Mouse (Mus musculus) liver, embryonic 16.5 days (tissue): ENCODE measurements around the gene Flii. TPM values are rescaled to one million over a fixed set of nuclear protein-coding genes. Genes with fewer than 3 reads are reported as not detected.

ENCODE experiments used
- ATAC-seq: fragments of 200-750 bp; cut with Nextera tagmentation; 2 replicates; pipeline ENCODE4 v1.8.0; 2017; ENCODE audit warnings: low read depth, mild to moderate bottlenecking, moderate number of reproducible peaks, moderate library complexity
- H3K27ac ChIP-seq: fragments of 300-500 bp; sonication (generic); 2 replicates; pipeline ENCODE4 v1.5.1; 2014; ENCODE audit warnings: mild to moderate bottlenecking, low read length
- H3K27me3 ChIP-seq: fragments of 300-500 bp; sonication (generic); 2 replicates; pipeline ENCODE4 v1.6.1; 2014; ENCODE audit warnings: low read depth, low read length, mixed read lengths; ENCODE audit not compliant: control insufficient read depth, insufficient read depth
- H3K36me3 ChIP-seq: fragments of 300-500 bp; sonication (generic); 2 replicates; pipeline ENCODE4 v1.6.1; 2014; ENCODE audit warnings: mild to moderate bottlenecking; ENCODE audit not compliant: control insufficient read depth, insufficient read depth
- H3K4me1 ChIP-seq: fragments of 300-500 bp; sonication (generic); 2 replicates; pipeline ENCODE4 v1.6.1; 2014; ENCODE audit warnings: low read depth, low read length, mixed read lengths; ENCODE audit not compliant: control insufficient read depth
- H3K4me2 ChIP-seq: fragments of 300-500 bp; sonication (generic); 2 replicates; pipeline ENCODE4 v1.6.1; 2014; ENCODE audit warnings: low read depth, low read length, mixed read lengths
- H3K4me3 ChIP-seq: fragments of 300-500 bp; sonication (generic); 2 replicates; pipeline ENCODE4 v1.5.1; 2014; ENCODE audit warnings: low read depth, mild to moderate bottlenecking, low read length
- H3K9ac ChIP-seq: fragments of 300-500 bp; sonication (generic); 2 replicates; pipeline ENCODE4 v1.6.1; 2014; ENCODE audit warnings: low read depth, low read length
- H3K9me3 ChIP-seq: fragments of 300-500 bp; sonication (generic); replicated peaks from 2 replicates; pipeline ENCODE4 v1.6.1; 2016; ENCODE audit warnings: low read length; ENCODE audit not compliant: control insufficient read depth
- WGBS: fragments of 180-500 bp; shearing (Covaris S2); extraction: QIAGEN DNeasy Blood & Tissue Kit; methylation state at CpG from one replicate; pipeline ENCODE4 v1.1.7; 2014; ENCODE audit not compliant: insufficient replicate concordance; 5-methylcytosine and 5-hydroxymethylcytosine counted together
- polyA plus RNA-seq: library from polyadenylated mRNA; unstranded; fragments of >200 nt; fragmentation: Nextera tagmentation; extraction: Ambion mirVana; gene quantifications from 2 replicates; pipeline ENCODE4 v1.2.1, GENCODE M21; 2015

Flii gene
- polyA plus RNA-seq, 1 experiment from 2014 or later = 29.7 TPM

DNA sequence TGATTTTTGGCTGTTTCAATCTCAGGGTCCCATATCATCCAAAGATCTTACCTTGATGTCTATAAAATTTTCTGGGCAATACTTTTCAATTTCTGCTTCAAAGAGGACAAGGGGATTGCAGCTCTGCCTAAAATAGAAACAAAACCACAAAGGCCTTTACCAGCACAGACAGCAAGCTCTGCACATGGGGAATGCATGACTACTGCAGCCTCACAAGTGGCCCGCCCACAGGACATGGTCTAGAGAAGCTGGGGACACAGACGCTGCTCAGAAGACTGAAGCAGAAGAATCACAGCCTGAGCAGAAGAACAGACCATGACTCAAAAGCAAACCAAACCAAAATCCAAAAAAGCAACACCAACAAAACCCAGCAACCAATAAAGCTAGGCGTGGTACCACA, 34.6 kb upstream of the Flii start:
- H3K27me3 ChIP-seq = no peaks in the 10 kb centered on the region
- no peak for ATAC-seq
- 65% methylated on average over 3 of the region's 3 CpGs for WGBS
- H3K4me1 ChIP-seq = no peaks in the 10 kb centered on the region
- H3K27ac ChIP-seq = no peak overlapping the region
- no peak overlapping the region for H3K9ac ChIP-seq
- H3K4me2 ChIP-seq = no peak overlapping the region
- H3K36me3 ChIP-seq = peaks cover 4% of the 10 kb centered on the region
- H3K4me3 ChIP-seq = no peak overlapping the region
- H3K9me3 ChIP-seq = no peaks in the 10 kb centered on the region

GRCm38 (mm10) chr11:60755570-60755969, 28.5 kb upstream of the Flii start:
- peaks cover 16% of the 10 kb centered on the region for H3K36me3 ChIP-seq

DNA sequence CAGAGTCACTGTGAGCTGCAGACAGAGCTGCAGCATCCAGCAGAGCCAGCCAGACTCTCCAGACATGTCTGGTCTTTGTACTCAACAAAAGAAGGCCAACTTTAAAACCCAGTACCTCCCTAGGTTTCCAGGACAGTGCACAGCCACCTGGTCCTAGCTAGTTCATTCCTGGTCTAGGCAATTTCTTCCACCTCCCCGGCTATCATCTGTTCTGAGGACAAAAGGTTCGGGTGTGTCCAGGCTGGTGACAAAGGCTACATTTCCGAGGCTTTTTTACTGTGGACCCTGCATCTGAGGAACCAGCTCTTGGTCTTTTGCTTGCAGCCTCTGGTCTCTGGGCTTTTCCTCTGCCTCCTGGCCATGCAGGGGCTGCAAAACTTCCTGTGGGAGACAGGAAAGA, 13.3 kb upstream of the Flii start:
- H3K4me1 ChIP-seq = peaks cover 3% of the 10 kb centered on the region; the same call in 1 of the 2 replicates
- no peaks in the 10 kb centered on the region for H3K27me3 ChIP-seq
- no peak overlapping the region for H3K27ac ChIP-seq
- no peak overlapping the region for H3K9ac ChIP-seq
- no peak for ATAC-seq
- no peak overlapping the region for H3K4me2 ChIP-seq
- no peaks in the 10 kb centered on the region for H3K9me3 ChIP-seq
- H3K36me3 ChIP-seq = peaks cover 5% of the 10 kb centered on the region
- no peak overlapping the region for H3K4me3 ChIP-seq
- WGBS = 75% methylated on average over 3 of the region's 3 CpGs

More at GRCm38 (mm10) chr11:60755570-60755969, 28.5 kb upstream of the Flii start:
- no peak for ATAC-seq
- Histone ChIP-seq H3K27ac (no peak overlapping the region), H3K27me3 (no peaks in the 10 kb centered on the region), H3K4me3 (no peak overlapping the region), H3K9ac (no peak overlapping the region), H3K9me3 (no peaks in the 10 kb centered on the region), H3K4me1 (no peaks in the 10 kb centered on the region), H3K4me2 (no peak overlapping the region)
- 83% methylated on average over 7 of the region's 7 CpGs for WGBS

- H3K27ac ChIP-seq = no peak overlapping the region
- ATAC-seq = peak; percentile 37; the same call in 1 of the 2 replicates
- no peak overlapping the region for H3K4me2 ChIP-seq
- H3K36me3 ChIP-seq = no peaks in the 10 kb centered on the region; the same call in none of the 2 replicates
- H3K4me3 ChIP-seq = no peak overlapping the region
- H3K27me3 ChIP-seq = no peaks in the 10 kb centered on the region
- H3K9me3 ChIP-seq = no peaks in the 10 kb centered on the region
- no peak overlapping the region for H3K9ac ChIP-seq
- H3K4me1 ChIP-seq = peaks cover 3% of the 10 kb centered on the region; the same call in 1 of the 2 replicates
These were observed 10.4 kb upstream of the Flii start for GRCm38 (mm10) chr11:60737450-60737849.

DNA sequence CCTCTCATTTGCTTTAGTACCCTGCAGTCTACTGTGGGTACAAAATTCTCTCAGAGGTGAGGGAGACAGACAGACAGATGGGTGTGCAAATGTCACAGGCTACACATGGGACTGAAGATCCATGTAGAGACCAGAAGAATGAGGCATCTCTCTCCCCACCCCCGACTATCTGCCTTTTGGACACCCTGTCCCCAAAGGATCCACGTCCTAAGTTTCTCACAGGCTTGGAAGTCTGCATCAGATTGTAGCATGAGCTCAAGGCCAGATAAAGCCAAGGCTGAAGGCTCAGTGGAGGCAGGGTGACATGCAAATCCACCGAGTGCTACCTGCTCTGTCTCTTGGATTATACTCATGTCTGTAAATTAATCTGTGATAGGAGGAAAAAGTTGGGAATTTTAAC, 9.4 kb upstream of the Flii start:
- H3K36me3 ChIP-seq = no peaks in the 10 kb centered on the region; the same call in none of the 2 replicates
- WGBS = 59% methylated on average over 3 of the region's 3 CpGs
- no peak for ATAC-seq
- no peak overlapping the region for H3K9ac ChIP-seq
- no peak overlapping the region for H3K4me2 ChIP-seq
- H3K27me3 ChIP-seq = no peaks in the 10 kb centered on the region
- H3K9me3 ChIP-seq = no peaks in the 10 kb centered on the region
- H3K4me3 ChIP-seq = no peak overlapping the region
- no peak overlapping the region for H3K27ac ChIP-seq
- peaks cover 3% of the 10 kb centered on the region; the same call in 1 of the 2 replicates for H3K4me1 ChIP-seq

DNA sequence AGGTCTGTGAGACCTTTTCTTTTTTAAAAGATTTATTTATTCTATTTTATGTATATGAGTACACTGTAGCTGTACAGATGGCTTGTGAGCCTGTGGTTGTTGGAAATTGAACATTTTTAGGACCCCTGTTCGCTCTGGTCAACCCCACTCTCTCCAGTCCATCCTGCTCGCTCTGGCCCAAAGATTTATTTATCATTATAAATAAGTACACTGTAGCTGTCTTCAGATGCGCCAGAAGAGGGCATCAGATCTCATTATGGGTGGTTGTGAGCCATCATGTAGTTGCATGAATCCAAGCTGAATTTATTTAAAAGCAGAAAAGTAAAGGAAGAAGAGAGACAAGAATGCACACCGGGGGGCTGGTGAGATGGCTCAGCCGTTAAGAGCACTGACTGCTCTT, 8.1 kb upstream of the Flii start:
- Histone ChIP-seq H3K27me3 (no peaks in the 10 kb centered on the region), H3K4me3 (no peak overlapping the region), H3K4me2 (no peak overlapping the region), H3K36me3 (no peaks in the 10 kb centered on the region; the same call in none of the 2 replicates), H3K9ac (no peak overlapping the region), H3K27ac (no peak overlapping the region), H3K9me3 (no peaks in the 10 kb centered on the region), H3K4me1 (peaks cover 3% of the 10 kb centered on the region; the same call in 1 of the 2 replicates)
- WGBS = 73% methylated on average over 5 of the region's 5 CpGs
- ATAC-seq = no peak

- WGBS = 59% methylated on average over 2 of the region's 2 CpGs
- no peak for ATAC-seq
These were observed 7.1 kb upstream of the Flii start for GRCm38 (mm10) chr11:60734206-60734605.

DNA sequence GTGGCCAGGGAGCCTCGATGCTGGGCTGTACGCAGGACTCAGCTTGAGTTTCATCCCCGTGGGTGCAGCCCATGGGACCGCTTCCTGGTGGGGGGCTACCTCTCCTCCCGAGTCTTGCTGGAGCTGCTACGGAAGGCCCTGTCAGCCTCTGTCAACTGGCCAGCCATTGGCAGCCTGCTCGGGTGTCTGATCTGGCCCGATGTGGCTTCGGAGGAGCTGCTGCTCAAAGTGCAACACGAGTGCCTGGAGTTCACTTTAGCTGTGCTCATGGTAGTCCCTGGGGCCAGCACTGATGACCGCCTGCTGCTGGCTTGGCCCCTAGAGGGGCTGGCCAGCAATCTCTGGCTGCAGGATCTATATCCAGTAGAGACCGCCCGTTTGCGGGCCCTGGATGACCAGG, 4.2 kb upstream of the Flii start:
- H3K27me3 ChIP-seq = no peaks in the 10 kb centered on the region
- H3K4me2 ChIP-seq = no peak overlapping the region
- no peaks in the 10 kb centered on the region for H3K36me3 ChIP-seq
- WGBS = 76% methylated on average over 14 of the region's 14 CpGs
- H3K27ac ChIP-seq = no peak overlapping the region
- no peak for ATAC-seq
- H3K4me1 ChIP-seq = peaks cover 28% of the 10 kb centered on the region
- no peak overlapping the region for H3K9ac ChIP-seq
- no peaks in the 10 kb centered on the region for H3K9me3 ChIP-seq
- no peak overlapping the region for H3K4me3 ChIP-seq

More at GRCm38 (mm10) chr11:60734206-60734605, 7.1 kb upstream of the Flii start:
- Histone ChIP-seq H3K9ac (no peak overlapping the region), H3K9me3 (no peaks in the 10 kb centered on the region), H3K27me3 (no peaks in the 10 kb centered on the region), H3K4me3 (no peak overlapping the region), H3K36me3 (no peaks in the 10 kb centered on the region; the same call in 1 of the 2 replicates), H3K4me1 (peaks cover 6% of the 10 kb centered on the region), H3K27ac (no peak overlapping the region), H3K4me2 (no peak overlapping the region)

DNA sequence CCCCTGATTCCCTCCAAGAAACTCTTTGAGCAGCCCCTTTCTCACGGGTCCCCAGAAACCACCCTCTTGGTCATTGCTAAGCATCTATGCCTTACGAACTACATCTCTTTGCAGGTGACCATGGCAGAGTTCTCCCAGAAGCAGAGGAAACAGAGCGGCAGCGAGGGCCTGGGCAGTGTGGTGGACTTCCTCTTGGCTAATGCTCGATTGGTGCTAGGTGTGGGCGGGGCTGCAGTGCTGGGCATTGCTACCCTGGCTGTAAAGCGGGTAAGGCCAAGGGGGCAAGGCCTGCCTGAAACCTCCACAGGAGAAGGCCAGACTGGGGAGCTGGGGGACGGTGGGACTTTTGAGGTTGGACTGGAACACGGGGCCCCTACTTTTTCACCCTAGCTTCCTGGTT, 3.1 kb upstream of the Flii start:
- 69% methylated on average over 9 of the region's 9 CpGs for WGBS
- no peak overlapping the region for H3K9ac ChIP-seq
- no peak overlapping the region for H3K27ac ChIP-seq

More for the DNA sequence above, 3.1 kb upstream of the Flii start:
- Histone ChIP-seq H3K36me3 (no peaks in the 10 kb centered on the region), H3K27me3 (no peaks in the 10 kb centered on the region), H3K4me2 (no peak overlapping the region), H3K9me3 (no peaks in the 10 kb centered on the region), H3K4me1 (peaks cover 31% of the 10 kb centered on the region), H3K4me3 (no peak overlapping the region)
- ATAC-seq = no peak
